ENCODE assay signal across 8 mouse cellular contexts in genomic region chr4:117914031-117914430, GRCm38 (mm10). TPM values are rescaled to one million over a fixed set of nuclear protein-coding genes. Genes with fewer than 3 reads are reported as not detected.
DNase-seq lines count a peak whose midpoint lies in the region; ATAC-seq and TF ChIP-seq lines count a peak whose summit lies in the region.

No protein-coding gene starts in this region.

- peak overlapping the region; percentile 80 for H3K9ac ChIP-seq in forebrain, embryonic 11.5 days (ENCODE audit: low read length)
- H3K9ac ChIP-seq in intestine, postnatal 0 days (ENCODE audit: low read depth, low read length), result peak overlapping the region; percentile 59

- no peaks in the 10 kb centered on the region for H3K9me3 ChIP-seq in E14TG2a.4 (ENCODE audit: low read length)
- no peaks in the 10 kb centered on the region for H3K9me3 ChIP-seq in forebrain, embryonic 11.5 days (ENCODE audit: control insufficient read depth, low read length)
- no peaks in the 10 kb centered on the region for H3K9me3 ChIP-seq in intestine, postnatal 0 days (ENCODE audit: control insufficient read depth)

- peak overlapping the region; percentile 100 for H3K4me2 ChIP-seq in forebrain, embryonic 11.5 days (ENCODE audit: low read depth, low read length, severe bottlenecking)
- peak overlapping the region; percentile 98 for H3K4me2 ChIP-seq in intestine, postnatal 0 days (replicated peaks; ENCODE audit: low read depth)

- ATAC-seq in forebrain, embryonic 11.5 days (replicated peaks; ENCODE audit: low FRiP score), result no peak; the same call in 1 of the 2 replicates
- ATAC-seq in intestine, postnatal 0 days, result no peak

- peak overlapping the region; percentile 95 for H3K4me3 ChIP-seq in E14TG2a.4 (replicated peaks; ENCODE audit: low read length)
- H3K4me3 ChIP-seq in forebrain, embryonic 11.5 days (ENCODE audit: low read depth, low read length), result peak overlapping the region; percentile 78
- H3K4me3 ChIP-seq in intestine, postnatal 0 days (ENCODE audit: low read depth, low read length), result peak overlapping the region; percentile 79
- peak overlapping the region; percentile 81 for H3K4me3 ChIP-seq in olfactory bulb, adult 2 months (ENCODE audit: insufficient read depth, low read depth, low read length)

- no peak for TF ChIP-seq POLR2A in olfactory bulb, adult 2 months (IDR thresholded peaks at IDR 0.05; ENCODE audit: insufficient read depth, low read depth, low read length)

- 13% methylated on average over 8 of the region's 8 CpGs for WGBS in forebrain, embryonic 11.5 days
- 19% methylated on average over 8 of the region's 8 CpGs for WGBS in intestine, postnatal 0 days
- 2% methylated on average over 8 of the region's 8 CpGs for WGBS in olfactory bulb, adult 2 months

- no peak for TF ChIP-seq CTCF in E14TG2a.4 (conservative IDR thresholded peaks at IDR 0.05; ENCODE audit: low read length)
- TF ChIP-seq CTCF in intestine, postnatal 0 days (IDR thresholded peaks at IDR 0.05; ENCODE audit: low read depth), result no peak
- TF ChIP-seq CTCF in olfactory bulb, adult 2 months (IDR thresholded peaks at IDR 0.05; ENCODE audit: insufficient read depth, low read depth, low read length), result no peak

- H3K27ac ChIP-seq in forebrain, embryonic 11.5 days (ENCODE audit: low read depth, low read length), result no peak overlapping the region
- no peak overlapping the region for H3K27ac ChIP-seq in intestine, postnatal 0 days (ENCODE audit: low read depth, low read length)
- H3K27ac ChIP-seq in olfactory bulb, adult 2 months (ENCODE audit: insufficient read depth, low read depth, low read length), result peak overlapping the region; percentile 92

- H3K27me3 ChIP-seq in E14TG2a.4 (ENCODE audit: insufficient read depth, low read length), result 0 out of 2 replicates have a peak, but pooled peaks cover 4% of the 10 kb centered on the region
- no peaks in the 10 kb centered on the region for H3K27me3 ChIP-seq in forebrain, embryonic 11.5 days (ENCODE audit: control insufficient read depth, insufficient read depth, low read length)
- H3K27me3 ChIP-seq in intestine, postnatal 0 days (replicated peaks; ENCODE audit: control insufficient read depth, insufficient read depth, low read length), result no peaks in the 10 kb centered on the region

- H3K4me1 ChIP-seq in E14TG2a.4 (replicated peaks; ENCODE audit: low read depth, low read length), result peaks cover 43% of the 10 kb centered on the region
- H3K4me1 ChIP-seq in forebrain, embryonic 11.5 days (replicated peaks; ENCODE audit: control insufficient read depth, insufficient read depth, low read length), result peaks cover 8% of the 10 kb centered on the region
- H3K4me1 ChIP-seq in intestine, postnatal 0 days (replicated peaks; ENCODE audit: control insufficient read depth, insufficient read depth, low read length), result peaks cover 11% of the 10 kb centered on the region
- H3K4me1 ChIP-seq in olfactory bulb, adult 2 months (ENCODE audit: control insufficient read depth, insufficient read depth, low read length), result peaks cover 19% of the 10 kb centered on the region

- DNase-seq in adrenal gland, postnatal 10 days, result peak; percentile 14
- no peak for DNase-seq in adrenal gland, postnatal 36 days
- DNase-seq in forebrain, embryonic 11.5 days (ENCODE audit: low spot score), result no peak
- no peak for DNase-seq in spleen, adult 18-20 months
- DNase-seq in thymus, postnatal 25 days, result no peak

- H3K36me3 ChIP-seq in E14TG2a.4 (ENCODE audit: insufficient read depth, low read length), result peaks cover 39% of the 10 kb centered on the region
- H3K36me3 ChIP-seq in forebrain, embryonic 11.5 days (ENCODE audit: control insufficient read depth, insufficient read depth, low read length), result no peaks in the 10 kb centered on the region; the same call in 1 of the 2 replicates
- peaks cover 22% of the 10 kb centered on the region; the same call in 1 of the 2 replicates for H3K36me3 ChIP-seq in intestine, postnatal 0 days (ENCODE audit: control insufficient read depth, insufficient read depth)

RNA-seq across cellular contexts. Expression of gene Ipo13, which starts 0.8 kb away (rescaled TPM):
- 10 to 100 TPM; 39.0 to 55.1 TPM for total RNA-seq in adrenal gland, postnatal 10 days (2021)
- total RNA-seq in adrenal gland, postnatal 36 days (2021), result 10 to 100 TPM; 41.1 to 45.9 TPM
- polyA plus RNA-seq in forebrain, embryonic 11.5 days (2014; fragmentation: Nextera tagmentation; extraction: Ambion mirVana), result 62.0 and 64.6 TPM in 2 replicates
- polyA plus RNA-seq in intestine, postnatal 0 days (2015; fragmentation: Nextera tagmentation; extraction: Ambion mirVana), result 15.8 and 18.2 TPM in 2 replicates
- 213 TPM in 1 of 2 replicates, not detected in the other for polyA plus RNA-seq in olfactory bulb, adult 2 months (2012; ENCODE audit: insufficient read depth, insufficient read length, low replicate concordance, missing spikeins)

RNA-seq across cellular contexts. Expression of gene Artn, which starts 15.5 kb away (rescaled TPM):
- under 1 TPM; 0.12 to 0.42 TPM for total RNA-seq in adrenal gland, postnatal 10 days (2021)
- under 1 TPM in 1 of 2 experiments, not detected in 1; 0.72 TPM for total RNA-seq in adrenal gland, postnatal 36 days (2021)
- polyA plus RNA-seq in forebrain, embryonic 11.5 days (2014; fragmentation: Nextera tagmentation; extraction: Ambion mirVana), result 0.43 and 1.2 TPM in 2 replicates
- polyA plus RNA-seq in intestine, postnatal 0 days (2015; fragmentation: Nextera tagmentation; extraction: Ambion mirVana), result 1.2 and 1.3 TPM in 2 replicates
- polyA plus RNA-seq in olfactory bulb, adult 2 months (2012; ENCODE audit: insufficient read depth, insufficient read length, low replicate concordance, missing spikeins), result not detected in 2 replicates

RNA-seq across cellular contexts. Expression of gene Dph2, which starts 22.2 kb away (rescaled TPM):
- 1 to 10 TPM; 5.6 to 7.0 TPM for total RNA-seq in adrenal gland, postnatal 10 days (2021)
- total RNA-seq in adrenal gland, postnatal 36 days (2021), result 1 to 10 TPM; 9.2 to 9.4 TPM
- 28.4 and 32.4 TPM in 2 replicates for polyA plus RNA-seq in forebrain, embryonic 11.5 days (2014; fragmentation: Nextera tagmentation; extraction: Ambion mirVana)
- 5.0 and 5.5 TPM in 2 replicates for polyA plus RNA-seq in intestine, postnatal 0 days (2015; fragmentation: Nextera tagmentation; extraction: Ambion mirVana)
- polyA plus RNA-seq in olfactory bulb, adult 2 months (2012; ENCODE audit: insufficient read depth, insufficient read length, low replicate concordance, missing spikeins), result not detected in 2 replicates

RNA-seq across cellular contexts. Expression of gene Atp6v0b, which starts 26.9 kb away (rescaled TPM):
- 100 to 1,000 TPM; 145 to 149 TPM for total RNA-seq in adrenal gland, postnatal 10 days (2021)
- 100 to 1,000 TPM; 215 to 216 TPM for total RNA-seq in adrenal gland, postnatal 36 days (2021)
- 187 and 195 TPM in 2 replicates for polyA plus RNA-seq in forebrain, embryonic 11.5 days (2014; fragmentation: Nextera tagmentation; extraction: Ambion mirVana)
- polyA plus RNA-seq in intestine, postnatal 0 days (2015; fragmentation: Nextera tagmentation; extraction: Ambion mirVana), result 441 and 442 TPM in 2 replicates
- polyA plus RNA-seq in olfactory bulb, adult 2 months (2012; ENCODE audit: insufficient read depth, insufficient read length, low replicate concordance, missing spikeins), result not detected in 2 replicates

RNA-seq across cellular contexts. Expression of gene B4galt2, which starts 30.7 kb away (rescaled TPM):
- 10 to 100 TPM; 14.2 to 17.7 TPM for total RNA-seq in adrenal gland, postnatal 10 days (2021)
- 10 to 100 TPM in 1 of 2 experiments, 1 to 10 TPM in 1; 10.0 to 14.3 TPM for total RNA-seq in adrenal gland, postnatal 36 days (2021)
- polyA plus RNA-seq in forebrain, embryonic 11.5 days (2014; fragmentation: Nextera tagmentation; extraction: Ambion mirVana), result 31.3 and 34.5 TPM in 2 replicates
- 8.7 and 8.9 TPM in 2 replicates for polyA plus RNA-seq in intestine, postnatal 0 days (2015; fragmentation: Nextera tagmentation; extraction: Ambion mirVana)
- not detected in 2 replicates for polyA plus RNA-seq in olfactory bulb, adult 2 months (2012; ENCODE audit: insufficient read depth, insufficient read length, low replicate concordance, missing spikeins)
